Mouse (Mus musculus): ENCODE data around the gene Errfi1. TPM values are rescaled to one million over a fixed set of nuclear protein-coding genes. Genes with fewer than 3 reads are reported as not detected.

The Errfi1 gene
- total and polyA plus RNA-seq, 3 experiments = 2.1 to 2.7 TPM; not detected in 1

DNA sequence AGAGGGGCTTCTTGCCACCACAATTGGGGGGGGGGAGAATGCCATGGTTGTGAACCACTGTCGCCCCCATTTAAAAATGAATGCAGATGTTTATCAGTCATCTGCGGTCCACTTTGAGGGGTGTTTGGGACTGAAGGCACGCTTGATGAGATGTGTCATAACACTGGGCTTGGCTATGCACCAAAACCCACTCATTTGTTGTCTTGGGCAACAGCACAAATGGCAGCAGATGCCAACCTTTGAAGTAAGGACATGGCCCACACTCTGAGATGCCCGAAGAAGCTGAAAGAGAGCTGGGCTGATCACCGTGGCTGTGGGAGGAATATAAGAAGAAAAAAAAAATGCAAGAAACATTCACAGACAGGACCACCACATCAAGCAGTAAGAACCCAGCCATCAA, 18.6 kb upstream of the Errfi1 start:
- Histone ChIP-seq H3K79me2 (ENCODE audit: control insufficient read depth, insufficient read depth, low read length, poor library complexity) (no peaks in the 10 kb centered on the region), H3K4me1 (ENCODE audit: control insufficient read depth in 1 of 2, insufficient read depth in 2 of 2, low read length in 2 of 2) (peaks cover 0 to 17% of the 10 kb centered on the region in 2 experiments; a peak in 2 of 4 replicates), H3K4me3 (ENCODE audit: control insufficient read depth in 1 of 2, insufficient read depth in 1 of 2, low read depth in 2 of 2, low read length in 2 of 2) (no peak overlapping the region), H3K27ac (ENCODE audit: control insufficient read depth, low read depth, low read length) (no peak overlapping the region), H3K36me3 (ENCODE audit: control insufficient read depth in 1 of 2, insufficient read depth in 2 of 2, low read length in 2 of 2) (peaks cover 0 to 12% of the 10 kb centered on the region in 2 experiments; a peak in 2 of 4 replicates), H3K9me3 (replicated peaks; ENCODE audit: insufficient read depth, low read length) (no peaks in the 10 kb centered on the region), H3K9ac (ENCODE audit: control insufficient read depth, low read depth, low read length, poor library complexity, severe bottlenecking) (no peak overlapping the region), H3K27me3 (ENCODE audit: control insufficient read depth in 1 of 2, insufficient read depth in 2 of 2, low read length in 2 of 2) (no peaks in the 10 kb centered on the region)
- TF ChIP-seq MXI1 (IDR thresholded peaks at IDR 0.05; ENCODE audit: low read depth, low read length) (no peak), USF2 (IDR thresholded peaks at IDR 0.05; ENCODE audit: borderline replicate concordance in 1 of 2, insufficient read depth in 1 of 2, low read depth in 1 of 2, low read length in 2 of 2) (no peak), ETS1 (IDR thresholded peaks at IDR 0.05; ENCODE audit: low read depth, low read length) (no peak), MEF2A (IDR thresholded peaks at IDR 0.05; ENCODE audit: extremely low read depth, insufficient replicate concordance, low read depth, low read length, poor library complexity, severe bottlenecking) (no peak), NELFE (IDR thresholded peaks at IDR 0.05; ENCODE audit: low read depth, low read length) (no peak), MYC (IDR thresholded peaks at IDR 0.05; ENCODE audit: low read depth, low read length) (no peak), MAZ (IDR thresholded peaks at IDR 0.05; ENCODE audit: low read depth, low read length) (no peak), BHLHE40 (IDR thresholded peaks at IDR 0.05; ENCODE audit: borderline replicate concordance, low read depth, low read length) (no peak), ZKSCAN1 (IDR thresholded peaks at IDR 0.05; ENCODE audit: low read depth, low read length) (no peak), NRF1 (IDR thresholded peaks at IDR 0.05; ENCODE audit: insufficient read depth, low read depth, low read length, poor library complexity, severe bottlenecking) (no peak), CHD2 (IDR thresholded peaks at IDR 0.05; ENCODE audit: low read length) (no peak), E2F4 (IDR thresholded peaks at IDR 0.05; ENCODE audit: borderline replicate concordance, low read depth, low read length) (no peak), MAX (IDR thresholded peaks at IDR 0.05; ENCODE audit: low read length) (no peak), SMC3 (IDR thresholded peaks at IDR 0.05; ENCODE audit: low read depth, low read length) (no peak), RAD21 (IDR thresholded peaks at IDR 0.05; ENCODE audit: low read depth, low read length) (no peak), USF1 (IDR thresholded peaks at IDR 0.05; ENCODE audit: low read depth, low read length) (no peak), RCOR1 (IDR thresholded peaks at IDR 0.05; ENCODE audit: low read depth, low read length) (no peak), ELF1 (IDR thresholded peaks at IDR 0.05; ENCODE audit: low read depth, low read length) (no peak), MAFK (IDR thresholded peaks at IDR 0.05; ENCODE audit: borderline replicate concordance, low read depth, low read length) (no peak)
- DNase-seq (ENCODE audit: low read depth, low spot score) = no peak

DNA sequence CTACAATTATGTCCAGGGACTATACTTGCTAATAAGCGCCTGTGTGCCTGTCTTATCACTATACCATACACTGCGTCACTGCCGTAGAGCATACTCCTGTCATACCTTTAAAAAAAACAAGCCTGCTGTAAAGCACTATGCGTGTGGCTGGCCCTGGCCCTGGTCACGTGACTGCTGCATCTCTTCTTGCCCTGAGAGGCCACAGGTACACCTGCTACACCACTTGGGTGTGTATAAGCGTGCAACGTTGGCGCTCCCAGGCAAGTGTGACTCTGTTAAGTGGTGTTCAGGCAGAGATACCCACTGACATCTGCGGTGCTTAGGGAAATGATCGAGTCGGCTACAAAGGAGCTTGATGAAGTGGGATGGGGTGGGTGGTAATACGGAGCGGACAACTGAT, 17.5 kb upstream of the Errfi1 start:
- H3K4me1 ChIP-seq (ENCODE audit: control insufficient read depth in 1 of 2, insufficient read depth in 2 of 2, low read length in 2 of 2) = peaks cover 0 to 10% of the 10 kb centered on the region in 2 experiments; a peak in 2 of 4 replicates
- H3K9me3 ChIP-seq (replicated peaks; ENCODE audit: insufficient read depth, low read length) = no peaks in the 10 kb centered on the region
- no peak overlapping the region for H3K27ac ChIP-seq (ENCODE audit: control insufficient read depth, low read depth, low read length)
- TF ChIP-seq CHD2 (IDR thresholded peaks at IDR 0.05; ENCODE audit: low read length) (no peak), SIN3A (IDR thresholded peaks at IDR 0.05; ENCODE audit: low read length) (no peak), USF1 (IDR thresholded peaks at IDR 0.05; ENCODE audit: low read depth, low read length) (peak; percentile 57), POLR2AphosphoS5 (IDR thresholded peaks at IDR 0.05; ENCODE audit: borderline replicate concordance, low read depth, low read length) (no peak), MYC (IDR thresholded peaks at IDR 0.05; ENCODE audit: low read depth, low read length) (no peak)
- H3K27me3 ChIP-seq (ENCODE audit: control insufficient read depth in 1 of 2, insufficient read depth in 2 of 2, low read length in 2 of 2) = no peaks in the 10 kb centered on the region
- no peak for DNase-seq (ENCODE audit: low read depth, low spot score)
- no peaks in the 10 kb centered on the region for H3K79me2 ChIP-seq (ENCODE audit: control insufficient read depth, insufficient read depth, low read length, poor library complexity)
- H3K4me3 ChIP-seq (ENCODE audit: control insufficient read depth in 1 of 2, insufficient read depth in 1 of 2, low read depth in 2 of 2, low read length in 2 of 2) = no peak overlapping the region
- H3K9ac ChIP-seq (ENCODE audit: control insufficient read depth, low read depth, low read length, poor library complexity, severe bottlenecking) = no peak overlapping the region
- peaks cover 0 to 8% of the 10 kb centered on the region in 2 experiments; a peak in 2 of 4 replicates for H3K36me3 ChIP-seq (ENCODE audit: control insufficient read depth in 1 of 2, insufficient read depth in 2 of 2, low read length in 2 of 2)
